Mouse (Mus musculus) hindbrain, postnatal 0 days (tissue): Measurements from ENCODE around the gene Gm10424. TPM values are rescaled to one million over a fixed set of nuclear protein-coding genes. Genes with fewer than 3 reads are reported as not detected.
"Not testable (repeated sequence)": the region's sequence is repeated elsewhere in the genome, so short reads cannot be mapped to it uniquely, and the experiment has no call there.

Experiments used
- ATAC-seq: fragments of 200-750 bp; cut with Nextera tagmentation; 2 replicates; pipeline ENCODE4 v1.8.0; 2017; ENCODE audit warnings: mild to moderate bottlenecking, moderate TSS enrichment, moderate library complexity
- DNase-seq: peaks from one replicate; pipeline ENCODE4 v3.0.0-alpha.2; 2015; ENCODE audit warnings: low spot score
- H3K27ac ChIP-seq: fragments of 300-500 bp; sonication (generic); 2 replicates; pipeline ENCODE4 v1.5.1; 2014; ENCODE audit warnings: mild to moderate bottlenecking
- H3K27me3 ChIP-seq: fragments of 300-500 bp; sonication (generic); 2 replicates; pipeline ENCODE4 v1.6.1; 2014; ENCODE audit warnings: low read length, mixed read lengths; ENCODE audit not compliant: insufficient read depth
- H3K36me3 ChIP-seq: fragments of 300-500 bp; sonication (generic); 2 replicates; pipeline ENCODE4 v1.6.1; 2014; ENCODE audit warnings: low read length, mixed read lengths; ENCODE audit not compliant: insufficient read depth
- H3K4me1 ChIP-seq: fragments of 300-500 bp; sonication (generic); 2 replicates; pipeline ENCODE4 v1.6.1; 2014; ENCODE audit warnings: antibody characterized with exemption, low read length, mixed read lengths; ENCODE audit not compliant: insufficient read depth
- H3K4me2 ChIP-seq: fragments of 300-500 bp; sonication (generic); 2 replicates; pipeline ENCODE4 v1.6.1; 2014; ENCODE audit warnings: low read depth, mild to moderate bottlenecking, low read length, moderate library complexity, mixed read lengths
- H3K4me3 ChIP-seq: fragments of 300-500 bp; sonication (generic); 2 replicates; pipeline ENCODE4 v1.5.1; 2014; ENCODE audit warnings: low read length
- H3K9ac ChIP-seq: fragments of 300-500 bp; sonication (generic); replicated peaks from 2 replicates; pipeline ENCODE4 v1.6.1; 2014; ENCODE audit warnings: mild to moderate bottlenecking, low read length, moderate library complexity, mixed read lengths
- H3K9me3 ChIP-seq: fragments of 300-500 bp; sonication (generic); 2 replicates; pipeline ENCODE4 v1.6.1; 2016; ENCODE audit warnings: low read length, mixed read lengths
- WGBS: fragments of 180-500 bp; shearing (Covaris S2); extraction: QIAGEN DNeasy Blood & Tissue Kit; methylation state at CpG from one replicate; pipeline ENCODE4 v1.1.7; 2014; 5-methylcytosine and 5-hydroxymethylcytosine counted together
- polyA plus RNA-seq: library from polyadenylated mRNA; unstranded; fragments of >200 nt; fragmentation: Nextera tagmentation; extraction: Ambion mirVana; gene quantifications from 2 replicates; pipeline ENCODE4 v1.2.1, GENCODE M21; 2015
- total RNA-seq: library from RNA; depleted of rRNA; stranded (reverse); fragments of >200 nt; gene quantifications from 2 replicates; pipeline ENCODE4 v1.2.3, GENCODE M21; 2014; rRNA removed

Gm10424 gene
- total RNA-seq (not detected in 2 replicates), polyA plus RNA-seq (not detected in 2 replicates)

DNA sequence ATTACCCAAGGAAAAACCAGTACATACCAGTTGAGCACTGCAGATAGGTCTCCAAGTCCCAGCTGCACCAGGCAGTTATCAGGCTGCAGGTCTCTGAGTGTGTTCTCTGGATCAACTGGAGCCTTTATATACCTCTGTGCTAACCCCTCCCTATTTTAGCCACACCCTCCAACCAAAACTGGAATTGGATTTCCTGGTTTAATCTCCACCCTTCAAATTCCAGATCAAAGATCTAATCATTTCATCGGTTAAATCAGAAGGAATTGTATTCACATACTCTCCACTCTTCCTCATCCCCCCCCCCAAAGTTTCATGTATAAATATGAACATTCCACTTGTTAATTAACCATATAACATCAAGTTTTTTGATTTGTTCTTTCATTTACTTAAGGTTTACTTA lies at the start of gene Gm10424:
TSS of gene Gm10424 (minus strand) at position 101 of the 400 bp plus-strand sequence.
- WGBS, result no CpG with 5 or more reads among the region's 1 CpGs
- not testable (repeated sequence) for ATAC-seq, DNase-seq, H3K9me3 ChIP-seq, H3K4me2 ChIP-seq, H3K27ac ChIP-seq, H3K4me3 ChIP-seq, H3K36me3 ChIP-seq, H3K9ac ChIP-seq, H3K27me3 ChIP-seq, H3K4me1 ChIP-seq

DNA sequence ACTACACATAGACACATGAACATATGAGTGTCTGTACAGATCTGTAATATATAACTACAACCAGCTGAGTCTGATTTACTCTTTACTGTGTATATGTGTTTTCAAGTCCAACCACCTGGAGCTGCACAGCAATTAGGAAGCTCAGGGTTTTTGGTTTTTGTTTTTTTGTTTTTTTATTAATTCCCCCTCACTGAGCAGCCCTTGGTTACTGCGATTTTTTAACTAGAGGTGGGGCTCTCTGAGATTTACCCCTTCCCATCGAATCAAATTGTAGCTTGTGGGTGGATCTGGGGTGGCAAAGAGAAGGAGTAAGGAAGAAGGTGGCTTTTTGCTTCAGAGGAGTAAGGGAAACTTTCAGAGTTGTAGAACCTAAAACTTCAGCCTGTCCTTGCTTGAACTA lies 33.0 kb upstream of the Gm10424 start, which contains the start of gene Gm3259:
TSS of gene Gm3259 (plus strand) at position 301 of the 400 bp plus-strand sequence.
- not testable (repeated sequence) for H3K4me1 ChIP-seq, H3K9ac ChIP-seq, H3K27me3 ChIP-seq, ATAC-seq, H3K4me3 ChIP-seq, DNase-seq, H3K27ac ChIP-seq, H3K4me2 ChIP-seq, H3K9me3 ChIP-seq, H3K36me3 ChIP-seq
- 46% methylated on average over 2 of the region's 2 CpGs for WGBS

Other genes with a start within 250 kb of the Gm10424 start
- not detected in 2 replicates for gene Gm7942, start 165.8 kb downstream of the Gm10424 start, total RNA-seq
- gene Gm7942, start 165.8 kb downstream of the Gm10424 start, polyA plus RNA-seq, result not detected in 2 replicates
- gene Gm16513, start 90.1 kb downstream of the Gm10424 start, total RNA-seq, result not detected in 2 replicates
- not detected in 2 replicates for gene Gm16513, start 90.1 kb downstream of the Gm10424 start, polyA plus RNA-seq
- gene Gm3259, start 33.1 kb upstream of the Gm10424 start, total RNA-seq, result not detected in 2 replicates
- gene Gm3259, start 33.1 kb upstream of the Gm10424 start, polyA plus RNA-seq, result not detected in 2 replicates
- gene D5Ertd577e, start 184.0 kb upstream of the Gm10424 start, total RNA-seq, result not detected in 2 replicates
- not detected in 2 replicates for gene D5Ertd577e, start 184.0 kb upstream of the Gm10424 start, polyA plus RNA-seq
- not detected in 2 replicates for gene Gm3286, start 238.0 kb upstream of the Gm10424 start, total RNA-seq
- not detected in 2 replicates for gene Gm3286, start 238.0 kb upstream of the Gm10424 start, polyA plus RNA-seq